Mouse (Mus musculus) heart, adult 2 months (tissue): Measurements from ENCODE around the gene Tubg2.
A peak's percentile ranks its signal among the peaks of the same experiment; 100 is the strongest.

ENCODE experiments used
- CTCF ChIP-seq: fragments of 200-600 bp; IDR thresholded peaks from 2 replicates; pipeline ENCODE4 v1.8.1; 2022; ENCODE audit warnings: antibody characterized with exemption, mild to moderate bottlenecking, moderate library complexity
- EP300 ChIP-seq: fragments of 200-500 bp; IDR thresholded peaks from 2 replicates; pipeline ENCODE4 v1.6.1; 2011; ENCODE audit warnings: low read depth, low read length, control low read depth; ENCODE audit not compliant: insufficient read depth
- POLR2A ChIP-seq: fragments of 200-500 bp; IDR thresholded peaks from 2 replicates; pipeline ENCODE4 v1.6.1; 2011; ENCODE audit warnings: mild to moderate bottlenecking, low read depth, low read length, control low read depth; ENCODE audit not compliant: insufficient read depth

- TF ChIP-seq EP300 = no peak
- no peak for TF ChIP-seq POLR2A
- peak; percentile 87 for TF ChIP-seq CTCF
These were observed 45.3 kb downstream of the Tubg2 start for GRCm38 (mm10) chr11:101200986-101201385.
